Mouse (Mus musculus) embryonic facial prominence, embryonic 10.5 days (tissue): ENCODE measurements around the gene Lrrc4c. TPM values are rescaled to one million over a fixed set of nuclear protein-coding genes. Genes with fewer than 3 reads are reported as not detected.

Experiments
- DNase-seq: peaks from one replicate; pipeline ENCODE4 v3.0.0-alpha.2; 2017; ENCODE audit warnings: low spot score
- H3K27ac ChIP-seq: fragments of 300-500 bp; sonication (generic); replicated peaks from 2 replicates; pipeline ENCODE4 v1.5.1; 2016; ENCODE audit warnings: mild to moderate bottlenecking
- H3K27me3 ChIP-seq: fragments of 300-500 bp; sonication (generic); replicated peaks from 2 replicates; pipeline ENCODE4 v1.6.1; 2016; ENCODE audit warnings: low read depth, mild to moderate bottlenecking; ENCODE audit not compliant: poor library complexity, severe bottlenecking
- H3K36me3 ChIP-seq: fragments of 300-500 bp; sonication (generic); replicated peaks from 2 replicates; pipeline ENCODE4 v1.6.1; 2016; ENCODE audit warnings: mild to moderate bottlenecking, moderate library complexity
- H3K4me1 ChIP-seq: fragments of 300-500 bp; sonication (generic); 2 replicates; pipeline ENCODE4 v1.6.1; 2016
- H3K4me3 ChIP-seq: fragments of 300-500 bp; sonication (generic); 2 replicates; pipeline ENCODE4 v1.5.1; 2016; ENCODE audit warnings: mild to moderate bottlenecking, moderate library complexity
- H3K9me3 ChIP-seq: fragments of 300-500 bp; sonication (generic); 2 replicates; pipeline ENCODE4 v1.6.1; 2016; ENCODE audit warnings: mild to moderate bottlenecking
- WGBS: fragments of 180-500 bp; shearing (Covaris S2); methylation state at CpG from one replicate; pipeline ENCODE4 v1.1.7; 2016; 5-methylcytosine and 5-hydroxymethylcytosine counted together
- polyA plus RNA-seq: library from polyadenylated mRNA; unstranded; fragments of >200 nt; fragmentation: Nextera tagmentation; extraction: Ambion mirVana; gene quantifications from 2 replicates; pipeline ENCODE4 v1.2.1, GENCODE M21; 2016

The Lrrc4c gene
- polyA plus RNA-seq, 1 experiment from 2014 or later: 0.69 TPM

GRCm38 (mm10) chr2:97178399-97178798 lies 860.4 kb downstream of the Lrrc4c start:
- Histone ChIP-seq H3K27ac (no peak overlapping the region), H3K4me3 (no peak overlapping the region), H3K36me3 (no peaks in the 10 kb centered on the region), H3K9me3 (no peaks in the 10 kb centered on the region), H3K27me3 (no peaks in the 10 kb centered on the region), H3K4me1 (no peaks in the 10 kb centered on the region)
- WGBS: 92% methylated on average over 4 of the region's 4 CpGs
- DNase-seq: no peak

- 81% methylated on average over 4 of the region's 4 CpGs for WGBS
- Histone ChIP-seq H3K4me3 (no peak overlapping the region), H3K4me1 (no peaks in the 10 kb centered on the region), H3K36me3 (no peaks in the 10 kb centered on the region), H3K27ac (no peak overlapping the region), H3K9me3 (no peaks in the 10 kb centered on the region), H3K27me3 (no peaks in the 10 kb centered on the region)
- DNase-seq: no peak
Observed at GRCm38 (mm10) chr2:97196968-97197606, 879.1 kb downstream of the Lrrc4c start.

- Histone ChIP-seq H3K27ac (no peak overlapping the region), H3K27me3 (no peaks in the 10 kb centered on the region), H3K9me3 (no peaks in the 10 kb centered on the region), H3K4me3 (no peak overlapping the region), H3K36me3 (no peaks in the 10 kb centered on the region), H3K4me1 (no peaks in the 10 kb centered on the region)
- 94% methylated on average over 3 of the region's 3 CpGs for WGBS
- DNase-seq: no peak
Observed at GRCm38 (mm10) chr2:97232966-97233365, 915.0 kb downstream of the Lrrc4c start.

- Histone ChIP-seq H3K4me3 (no peak overlapping the region), H3K27me3 (no peaks in the 10 kb centered on the region)
- 92% methylated on average over 1 of the region's 1 CpGs for WGBS
Observed at GRCm38 (mm10) chr2:97234074-97234473, 916.1 kb downstream of the Lrrc4c start.

GRCm38 (mm10) chr2:97274651-97275050 lies 956.7 kb downstream of the Lrrc4c start:
- WGBS: 61% methylated on average over 2 of the region's 2 CpGs
- DNase-seq: no peak

More at GRCm38 (mm10) chr2:97234074-97234473, 916.1 kb downstream of the Lrrc4c start:
- Histone ChIP-seq H3K4me1 (no peaks in the 10 kb centered on the region), H3K9me3 (no peaks in the 10 kb centered on the region), H3K36me3 (no peaks in the 10 kb centered on the region), H3K27ac (no peak overlapping the region)
- no peak for DNase-seq

GRCm38 (mm10) chr2:97284986-97285385 lies 967.0 kb downstream of the Lrrc4c start:
- no peaks in the 10 kb centered on the region for H3K36me3 ChIP-seq
- no peak for DNase-seq
- no peaks in the 10 kb centered on the region for H3K4me1 ChIP-seq
- H3K27me3 ChIP-seq: no peaks in the 10 kb centered on the region
- no peaks in the 10 kb centered on the region for H3K9me3 ChIP-seq
- H3K4me3 ChIP-seq: no peak overlapping the region
- H3K27ac ChIP-seq: no peak overlapping the region

More at GRCm38 (mm10) chr2:97274651-97275050, 956.7 kb downstream of the Lrrc4c start:
- H3K27ac ChIP-seq: no peak overlapping the region
- H3K36me3 ChIP-seq: no peaks in the 10 kb centered on the region
- H3K9me3 ChIP-seq: no peaks in the 10 kb centered on the region
- no peak overlapping the region for H3K4me3 ChIP-seq
- no peaks in the 10 kb centered on the region for H3K27me3 ChIP-seq
- H3K4me1 ChIP-seq: no peaks in the 10 kb centered on the region

- no peak for DNase-seq
- no peaks in the 10 kb centered on the region for H3K4me1 ChIP-seq
- H3K4me3 ChIP-seq: no peak overlapping the region
- no peaks in the 10 kb centered on the region for H3K27me3 ChIP-seq
- no peak overlapping the region for H3K27ac ChIP-seq
- no peaks in the 10 kb centered on the region for H3K36me3 ChIP-seq
- H3K9me3 ChIP-seq: no peaks in the 10 kb centered on the region
- WGBS: 90% methylated on average over 3 of the region's 3 CpGs
Observed at GRCm38 (mm10) chr2:97294216-97294615, 976.2 kb downstream of the Lrrc4c start.

GRCm38 (mm10) chr2:97299704-97300103 lies 981.7 kb downstream of the Lrrc4c start:
- no peaks in the 10 kb centered on the region for H3K4me1 ChIP-seq
- WGBS: 75% methylated on average over 2 of the region's 2 CpGs
- no peak overlapping the region for H3K4me3 ChIP-seq
- no peaks in the 10 kb centered on the region for H3K36me3 ChIP-seq
- DNase-seq: no peak
- H3K27ac ChIP-seq: no peak overlapping the region
- H3K27me3 ChIP-seq: no peaks in the 10 kb centered on the region
- H3K9me3 ChIP-seq: no peaks in the 10 kb centered on the region

- no peak for DNase-seq
- Histone ChIP-seq H3K36me3 (no peaks in the 10 kb centered on the region), H3K4me1 (no peaks in the 10 kb centered on the region), H3K9me3 (no peaks in the 10 kb centered on the region), H3K4me3 (no peak overlapping the region), H3K27me3 (no peaks in the 10 kb centered on the region), H3K27ac (no peak overlapping the region)
- 68% methylated on average over 1 of the region's 1 CpGs for WGBS
Observed at GRCm38 (mm10) chr2:97318008-97318407, 1000.0 kb downstream of the Lrrc4c start.

GRCm38 (mm10) chr2:97318536-97318935 lies 1000.6 kb downstream of the Lrrc4c start:
- DNase-seq: no peak
- no peak overlapping the region for H3K4me3 ChIP-seq
- no peaks in the 10 kb centered on the region for H3K9me3 ChIP-seq
- H3K27me3 ChIP-seq: no peaks in the 10 kb centered on the region
- WGBS: 89% methylated on average over 1 of the region's 1 CpGs
- no peaks in the 10 kb centered on the region for H3K36me3 ChIP-seq
- H3K27ac ChIP-seq: no peak overlapping the region
- H3K4me1 ChIP-seq: no peaks in the 10 kb centered on the region

GRCm38 (mm10) chr2:97332084-97332682 lies 1014.2 kb downstream of the Lrrc4c start:
- no peak overlapping the region for H3K4me3 ChIP-seq
- no peak for DNase-seq
- H3K27me3 ChIP-seq: no peaks in the 10 kb centered on the region
- H3K4me1 ChIP-seq: no peaks in the 10 kb centered on the region
- H3K27ac ChIP-seq: no peak overlapping the region
- no peaks in the 10 kb centered on the region for H3K9me3 ChIP-seq
- no peaks in the 10 kb centered on the region for H3K36me3 ChIP-seq
- WGBS: 53% methylated on average over 1 of the region's 1 CpGs

GRCm38 (mm10) chr2:97339627-97340026 lies 1021.7 kb downstream of the Lrrc4c start:
- Histone ChIP-seq H3K4me3 (no peak overlapping the region), H3K27me3 (no peaks in the 10 kb centered on the region), H3K4me1 (no peaks in the 10 kb centered on the region), H3K36me3 (no peaks in the 10 kb centered on the region), H3K9me3 (no peaks in the 10 kb centered on the region), H3K27ac (no peak overlapping the region)
- DNase-seq: no peak
- 85% methylated on average over 4 of the region's 4 CpGs for WGBS

GRCm38 (mm10) chr2:97361235-97361634 lies 1043.3 kb downstream of the Lrrc4c start:
- no peaks in the 10 kb centered on the region for H3K27me3 ChIP-seq
- no peaks in the 10 kb centered on the region for H3K9me3 ChIP-seq
- no peak overlapping the region for H3K4me3 ChIP-seq
- H3K4me1 ChIP-seq: no peaks in the 10 kb centered on the region
- 86% methylated on average over 2 of the region's 2 CpGs for WGBS
- no peak for DNase-seq
- H3K27ac ChIP-seq: no peak overlapping the region
- no peaks in the 10 kb centered on the region for H3K36me3 ChIP-seq
